Mouse (Mus musculus) adrenal gland, adult (tissue): ENCODE data around the gene Olfr1270.
"Not testable (repeated sequence)": the region's sequence is repeated elsewhere in the genome, so short reads cannot be mapped to it uniquely, and the experiment has no call there.

Experiments
- DNase-seq, 2 experiments: peaks; one replicate each; pipeline ENCODE4 v3.0.0; 2022 to 2023; ENCODE audit warnings: low spot score in 1 of 2; ENCODE audit not compliant: inconsistent age in 2 of 2

The Olfr1270 gene

DNA sequence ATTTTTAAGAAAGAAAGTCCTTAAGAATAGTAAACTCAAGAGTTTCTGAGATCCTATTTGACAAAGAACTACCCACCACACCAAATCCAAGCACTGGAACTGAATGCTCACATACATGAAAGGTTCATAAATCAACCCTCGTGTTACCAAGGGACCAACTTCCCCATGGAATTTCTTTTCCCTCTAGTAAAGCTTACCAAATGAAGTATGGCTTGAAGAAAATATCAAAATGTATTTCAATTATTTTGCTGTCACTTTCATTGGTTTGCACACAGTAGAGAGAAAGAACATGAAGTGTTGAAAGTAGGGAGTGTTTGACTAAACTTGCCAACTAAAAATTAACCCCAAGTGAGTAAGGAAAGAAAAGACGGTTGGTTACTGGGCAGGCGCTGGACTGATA, at the start of gene Olfr1270:
TSS of gene Olfr1270 (minus strand) at position 101 of the 400 bp plus-strand sequence.
- no peak for DNase-seq

DNA sequence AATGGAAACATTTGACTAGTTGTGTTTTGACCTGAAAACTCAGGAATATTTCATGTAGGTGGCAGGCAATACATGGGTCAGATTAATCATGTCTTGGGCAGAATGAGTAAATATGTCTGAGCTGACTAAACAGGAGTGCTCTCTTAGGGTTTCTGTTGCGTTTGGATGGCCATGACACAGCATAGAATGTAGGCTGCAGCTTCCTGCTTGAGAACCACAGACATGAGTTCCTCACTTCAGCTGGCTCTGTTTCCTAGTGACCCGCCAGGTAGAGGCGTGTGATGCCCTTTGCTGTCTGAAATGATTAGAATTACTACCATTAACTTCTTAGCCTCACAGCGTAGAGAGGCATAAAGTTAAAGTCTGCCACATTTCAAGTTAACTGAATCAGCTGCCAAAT, 46.7 kb upstream of the Olfr1270 start:
- DNase-seq = not testable (repeated sequence)

DNA sequence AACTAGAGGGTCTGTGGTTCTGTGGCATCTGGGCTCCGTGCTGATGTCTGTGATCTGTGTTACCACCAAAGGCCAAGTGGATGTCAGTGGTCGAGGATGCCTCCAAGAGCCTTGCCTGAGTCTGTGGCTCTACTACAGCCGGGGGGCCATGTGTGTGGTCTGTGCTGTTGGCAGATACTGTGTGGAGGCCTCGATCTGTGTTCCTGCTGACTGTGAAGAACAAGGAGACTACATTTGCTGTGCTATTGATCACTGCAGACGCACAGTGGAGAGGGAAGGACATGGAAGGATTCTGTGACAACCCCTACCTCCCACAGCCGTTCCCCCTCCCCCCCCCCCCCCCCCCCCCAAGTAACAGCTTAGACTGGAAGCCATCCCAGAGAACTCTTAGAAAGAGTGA, 42.4 kb upstream of the Olfr1270 start:
- DNase-seq = not testable (repeated sequence)

DNA sequence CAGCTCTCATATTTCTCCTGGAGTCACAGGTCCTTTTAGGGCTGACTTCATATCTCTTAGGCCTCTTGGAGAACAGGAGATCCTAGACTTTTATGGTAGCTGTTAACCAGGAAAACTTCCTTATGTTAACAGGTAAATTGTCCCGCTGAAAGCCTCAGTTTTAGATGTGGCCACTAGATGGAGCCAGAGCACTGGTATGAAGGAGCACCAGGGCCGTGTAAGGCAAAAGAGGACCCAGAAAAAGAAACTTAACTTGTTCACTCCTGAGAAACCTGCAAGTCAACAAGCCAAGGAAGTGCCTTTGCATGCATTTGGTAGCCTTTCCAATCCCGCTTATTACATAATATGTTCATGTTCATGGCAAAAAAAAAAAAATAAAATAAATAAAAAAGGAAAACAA, 41.9 kb upstream of the Olfr1270 start:
- not testable (repeated sequence) for DNase-seq

DNA sequence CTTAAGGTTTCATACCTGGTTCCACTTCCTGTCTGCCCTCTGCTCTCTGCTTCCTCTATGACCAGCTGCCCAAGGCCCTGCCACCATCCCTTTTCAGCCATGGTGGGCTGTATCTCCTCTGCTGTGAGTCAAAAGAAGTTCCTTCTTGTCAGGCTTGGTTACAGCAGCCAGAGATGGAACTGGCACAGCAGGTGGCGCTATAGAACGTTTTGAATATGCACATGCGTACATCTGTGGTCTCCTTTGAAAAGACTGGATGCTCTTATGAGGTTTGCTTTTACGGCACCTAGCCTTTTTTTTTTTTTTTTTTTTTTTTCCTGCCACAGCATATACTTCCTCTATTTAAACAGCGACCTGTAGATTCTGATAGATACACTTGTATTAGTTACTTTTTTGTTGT, 34.2 kb upstream of the Olfr1270 start:
- DNase-seq = not testable (repeated sequence)

DNA sequence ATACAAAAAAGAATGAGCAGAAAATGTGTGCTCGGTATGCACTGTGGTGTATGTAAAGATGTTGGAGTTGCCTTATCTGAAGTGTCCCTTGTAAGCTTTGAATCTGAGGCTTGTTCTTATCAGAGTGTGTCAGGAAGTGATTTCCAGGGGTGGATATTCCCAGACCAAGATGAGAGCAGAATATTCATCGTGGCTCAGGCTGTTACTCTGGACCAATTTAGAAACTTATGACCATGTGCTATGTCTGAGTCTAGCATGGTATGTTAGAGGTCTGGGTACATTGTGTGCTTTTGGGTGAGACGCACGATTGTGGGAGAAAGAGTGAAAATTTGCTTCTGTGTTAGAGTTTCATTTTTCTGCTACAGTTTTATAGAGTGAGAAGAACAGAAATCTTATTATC, 33.2 kb upstream of the Olfr1270 start:
- DNase-seq = not testable (repeated sequence)

DNA sequence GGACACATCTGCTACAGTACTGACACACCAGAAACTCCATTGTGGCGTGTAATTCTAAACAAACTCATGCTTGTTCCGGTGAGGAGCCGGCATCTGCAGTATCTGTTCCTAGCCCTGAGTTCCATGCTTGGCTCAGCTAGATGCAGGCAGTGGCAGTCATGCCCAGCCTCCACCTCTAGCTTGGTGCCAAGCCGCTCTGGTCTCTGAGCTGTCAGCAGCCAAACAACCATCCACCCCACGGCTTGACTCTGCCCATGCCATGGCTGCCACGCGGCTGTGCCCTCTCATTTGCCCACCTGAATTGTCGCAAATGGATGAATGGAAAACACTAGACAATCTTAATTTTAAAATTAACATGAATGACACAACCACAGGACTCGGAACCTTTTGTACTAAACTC, 1.0 kb upstream of the Olfr1270 start:
- DNase-seq = no peak

DNA sequence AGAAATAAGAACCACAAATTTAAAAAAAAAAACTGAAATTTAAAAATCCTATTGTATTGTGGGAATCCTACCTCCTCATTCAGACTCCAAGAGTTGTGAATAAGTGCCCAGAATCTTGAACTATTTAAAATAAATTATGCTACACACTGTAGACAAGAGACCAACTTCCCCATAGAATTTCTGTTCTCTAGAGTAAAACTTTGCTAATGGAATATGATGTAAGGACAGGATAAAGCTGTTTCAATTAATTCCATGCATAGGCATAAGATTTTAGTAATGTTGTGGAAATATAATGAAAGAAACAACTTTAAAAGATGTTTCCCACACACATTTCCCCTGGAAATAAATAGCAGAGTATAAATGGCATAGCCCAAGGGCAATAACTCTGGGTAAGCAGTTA, 10.7 kb downstream of the Olfr1270 start, which contains the start of gene Olfr32:
TSS of gene Olfr32 (minus strand) at position 101 of the 400 bp plus-strand sequence.
- DNase-seq = no peak

DNA sequence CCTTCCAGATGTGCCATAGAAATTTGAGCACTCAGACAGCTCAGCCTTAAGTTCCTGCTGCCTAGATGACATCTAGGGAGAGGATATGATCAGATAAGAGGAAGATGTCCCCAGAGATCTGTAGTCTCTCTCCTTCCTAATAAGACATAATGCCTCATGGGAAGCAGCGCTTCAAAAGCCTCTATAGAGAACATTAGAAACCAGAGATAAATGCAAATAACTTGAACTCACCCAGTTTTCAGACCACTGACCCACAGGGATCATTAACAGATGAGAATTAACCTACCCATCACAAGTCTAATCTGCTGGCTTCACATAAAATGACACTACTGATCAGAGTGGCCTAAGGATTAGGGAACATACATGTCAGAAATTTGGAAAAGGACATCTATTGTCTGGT, 31.6 kb downstream of the Olfr1270 start, which contains the start of gene Olfr1269:
TSS of gene Olfr1269 (minus strand) at position 101 of the 400 bp plus-strand sequence.
- no peak for DNase-seq
